ENCODE assay signal across 14 mouse cellular contexts in the genomic region with DNA sequence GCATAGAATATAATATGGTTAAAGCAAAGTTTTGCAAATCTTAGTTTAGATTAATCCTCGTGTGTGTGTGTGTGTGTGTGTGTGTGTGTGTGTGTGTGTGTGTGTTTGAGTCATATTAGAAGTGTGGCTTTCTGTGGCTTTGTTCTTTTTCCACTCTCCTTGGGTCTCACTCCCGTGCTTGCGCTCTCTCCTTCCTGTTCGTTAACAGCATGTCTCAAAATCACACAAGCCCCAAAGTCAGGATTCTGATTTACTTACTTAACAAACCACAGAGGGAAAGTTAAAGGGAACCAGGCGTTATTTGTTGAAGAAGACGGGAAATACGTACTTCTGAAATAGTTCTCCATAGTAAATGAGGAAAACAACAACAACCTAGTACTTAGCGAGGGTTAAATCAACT.
"Had no signal": no experiment of that assay in that cellular context is flagged by ENCODE, and none has a peak within 500 bp of the region (broad histone marks: within the 10 kb centered on the region; RNA-seq: fewer than 3 reads in every experiment).

No protein-coding gene starts in this region.

- DNase-seq: kidney, postnatal 25 days; layer of hippocampus, adult 9-11 months; layer of hippocampus, postnatal 36 days; left cerebral cortex, postnatal 4 days; liver, postnatal 0 days; lung, embryonic 14.5 days; retina, postnatal 1 day; right cerebral cortex, postnatal 25 days; spleen, adult 18-20 months; thymus, adult 18-20 months; thymus, postnatal 36 days had no signal

- ATAC-seq: liver, postnatal 0 days; lung, postnatal 0 days; midbrain, embryonic 13.5 days; midbrain, embryonic 16.5 days had no signal
